Mouse (Mus musculus): Measurements from ENCODE around the gene Rnf217. TPM values are rescaled to one million over a fixed set of nuclear protein-coding genes. Genes with fewer than 3 reads are reported as not detected.

Rnf217 gene
- 3.9 TPM in 2 replicates for polyA plus RNA-seq (2012; rRNA removed)

DNA sequence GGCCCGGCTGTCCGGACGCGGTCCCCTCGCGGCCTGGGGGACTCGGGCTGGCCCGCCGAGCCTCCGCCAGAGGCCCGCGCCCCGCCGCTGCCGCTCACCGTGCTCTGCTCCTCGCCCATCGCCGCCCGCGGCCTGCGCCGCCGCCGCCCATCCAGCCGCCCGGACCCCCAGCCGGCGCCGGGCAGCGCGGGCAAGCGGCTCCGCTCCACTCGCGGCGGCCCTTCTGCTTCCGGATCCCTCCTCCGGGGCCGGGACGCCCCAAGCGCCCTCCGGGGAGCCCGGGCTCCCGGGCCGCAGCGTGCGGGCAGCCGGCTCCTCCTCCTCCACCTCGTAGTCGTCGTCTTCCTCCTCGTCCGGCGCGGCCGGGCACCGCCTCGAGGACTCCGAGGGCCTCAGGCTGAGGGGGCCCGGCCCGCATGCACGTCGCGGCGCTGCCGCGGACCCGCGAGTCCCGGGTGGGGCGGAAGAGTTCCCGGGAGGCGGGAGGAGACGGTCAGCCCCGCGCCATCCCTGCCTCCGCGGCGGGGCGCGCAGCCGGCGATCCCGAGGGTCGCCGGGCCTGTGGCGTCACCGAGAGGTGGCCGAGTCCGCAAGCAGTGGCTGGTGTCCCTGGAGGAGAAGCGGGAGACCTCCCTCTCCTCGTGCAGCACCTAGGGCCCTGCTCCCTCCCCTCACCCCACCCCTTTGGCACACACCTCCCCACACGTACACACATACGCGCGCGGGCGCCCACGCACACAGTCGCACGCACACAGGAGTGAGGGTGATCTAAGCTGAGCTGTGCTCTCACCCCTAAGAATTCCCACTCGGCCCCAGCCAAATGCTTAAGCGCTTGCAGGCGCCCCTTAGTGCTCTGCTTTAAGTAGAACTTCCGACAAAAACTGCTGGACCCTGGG, at the start of gene Rnf217:
TSS of gene Rnf217 (minus strand) at position 119 of the 896 bp plus-strand sequence.
- peak; percentile 85 to 87 for DNase-seq
- TF ChIP-seq CTCF (IDR thresholded peaks at IDR 0.05; ENCODE audit: borderline replicate concordance, insufficient read depth, low read depth, low read length): no peak
- TF ChIP-seq POLR2A (IDR thresholded peaks at IDR 0.05; ENCODE audit: borderline replicate concordance, insufficient read depth, low read length): peak; percentile 64
- under 1% methylated on average over 104 of the region's 106 CpGs for WGBS
- no peaks in the 10 kb centered on the region for H3K27me3 ChIP-seq (ENCODE audit: control insufficient read depth, insufficient read depth, low read length)
- peaks cover 6% of the 10 kb centered on the region; the same call in 1 of the 2 replicates for H3K4me1 ChIP-seq (ENCODE audit: control insufficient read depth, insufficient read depth, low read length)
- H3K4me3 ChIP-seq (replicated peaks; ENCODE audit: insufficient read depth, low read depth, low read length): peak within 1 kb of the TSS; percentile 95
- peak within 1 kb of the TSS; percentile 72 for H3K27ac ChIP-seq (ENCODE audit: insufficient read depth, low read length)

DNA sequence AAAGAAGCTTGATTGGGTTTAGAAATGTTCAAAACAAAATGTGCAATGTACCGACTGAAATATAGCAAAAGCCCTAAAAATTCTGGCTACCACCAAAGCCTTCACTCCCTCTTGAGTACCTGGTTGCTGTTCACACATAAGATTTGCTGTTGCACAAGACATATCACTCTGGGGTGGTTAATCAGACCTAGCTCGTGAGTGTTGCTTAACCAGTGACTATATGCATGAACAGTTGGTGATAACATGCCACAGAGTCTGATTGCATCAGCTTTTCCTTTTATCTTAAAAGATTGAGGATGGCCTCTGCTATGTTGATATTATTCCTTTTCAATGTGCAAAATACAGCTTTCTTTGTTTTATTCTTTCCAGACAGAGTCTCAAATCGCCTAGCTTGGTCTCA, 38.3 kb upstream of the Rnf217 start:
- TF ChIP-seq POLR2A (IDR thresholded peaks at IDR 0.05; ENCODE audit: borderline replicate concordance, insufficient read depth, low read length) (no peak), CTCF (IDR thresholded peaks at IDR 0.05; ENCODE audit: borderline replicate concordance, insufficient read depth, low read depth, low read length) (no peak)
- H3K27ac ChIP-seq (ENCODE audit: insufficient read depth, low read length): no peak overlapping the region
- no peak overlapping the region for H3K4me3 ChIP-seq (replicated peaks; ENCODE audit: insufficient read depth, low read depth, low read length)
- H3K4me1 ChIP-seq (ENCODE audit: control insufficient read depth, insufficient read depth, low read length): no peaks in the 10 kb centered on the region
- WGBS: 88% methylated on average over 3 of the region's 3 CpGs
- no peak for DNase-seq
- no peaks in the 10 kb centered on the region for H3K27me3 ChIP-seq (ENCODE audit: control insufficient read depth, insufficient read depth, low read length)

DNA sequence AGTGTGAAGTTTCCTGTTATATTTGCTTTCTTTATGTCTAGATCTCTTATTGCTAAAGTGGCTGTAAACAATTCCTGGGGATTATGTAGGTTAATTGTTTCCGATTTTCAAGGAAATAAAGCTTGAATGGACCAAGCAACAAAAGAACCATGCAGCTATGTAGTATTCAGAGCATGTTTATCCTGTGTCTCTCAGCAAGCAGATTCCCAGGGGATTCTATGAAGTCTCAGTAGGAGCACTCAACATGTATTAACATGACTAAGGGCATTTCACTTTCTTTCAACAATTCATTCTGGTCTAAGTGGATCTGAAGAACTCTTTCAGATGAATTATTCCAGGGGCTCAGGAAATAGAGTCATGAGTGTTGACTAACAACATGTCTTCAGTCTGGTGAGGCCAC, 37.1 kb upstream of the Rnf217 start:
- DNase-seq: no peak
- Histone ChIP-seq H3K27ac (ENCODE audit: insufficient read depth, low read length) (no peak overlapping the region), H3K27me3 (ENCODE audit: control insufficient read depth, insufficient read depth, low read length) (no peaks in the 10 kb centered on the region), H3K4me3 (replicated peaks; ENCODE audit: insufficient read depth, low read depth, low read length) (no peak overlapping the region), H3K4me1 (ENCODE audit: control insufficient read depth, insufficient read depth, low read length) (no peaks in the 10 kb centered on the region)
- WGBS: 0% methylated on average over 1 of the region's 1 CpGs
- TF ChIP-seq CTCF (IDR thresholded peaks at IDR 0.05; ENCODE audit: borderline replicate concordance, insufficient read depth, low read depth, low read length) (no peak), POLR2A (IDR thresholded peaks at IDR 0.05; ENCODE audit: borderline replicate concordance, insufficient read depth, low read length) (no peak)

DNA sequence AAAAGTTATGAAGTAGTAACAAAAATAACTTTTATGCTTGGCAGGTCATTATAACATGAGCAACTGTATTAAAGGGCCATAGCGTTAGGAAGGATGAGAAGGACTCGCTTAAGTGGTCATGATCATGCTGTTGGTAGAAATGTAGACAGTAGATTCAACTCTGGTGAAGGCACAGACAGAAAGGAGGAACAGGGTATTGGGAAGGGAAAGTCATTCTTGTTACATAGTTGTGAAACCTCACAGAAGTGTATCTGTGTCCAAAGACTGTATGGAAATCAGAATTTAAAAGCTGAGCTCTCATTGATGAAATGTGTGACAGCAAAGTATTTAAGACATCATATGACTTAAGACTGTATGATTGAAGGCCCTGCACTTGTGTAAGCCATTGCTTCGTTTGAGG, 26.1 kb upstream of the Rnf217 start:
- no peaks in the 10 kb centered on the region for H3K4me1 ChIP-seq (ENCODE audit: control insufficient read depth, insufficient read depth, low read length)
- TF ChIP-seq POLR2A (IDR thresholded peaks at IDR 0.05; ENCODE audit: borderline replicate concordance, insufficient read depth, low read length) (no peak), CTCF (IDR thresholded peaks at IDR 0.05; ENCODE audit: borderline replicate concordance, insufficient read depth, low read depth, low read length) (no peak)
- no peak overlapping the region for H3K4me3 ChIP-seq (replicated peaks; ENCODE audit: insufficient read depth, low read depth, low read length)
- H3K27ac ChIP-seq (ENCODE audit: insufficient read depth, low read length): no peak overlapping the region
- DNase-seq: no peak
- H3K27me3 ChIP-seq (ENCODE audit: control insufficient read depth, insufficient read depth, low read length): no peaks in the 10 kb centered on the region
- WGBS: 91% methylated on average over 3 of the region's 3 CpGs

DNA sequence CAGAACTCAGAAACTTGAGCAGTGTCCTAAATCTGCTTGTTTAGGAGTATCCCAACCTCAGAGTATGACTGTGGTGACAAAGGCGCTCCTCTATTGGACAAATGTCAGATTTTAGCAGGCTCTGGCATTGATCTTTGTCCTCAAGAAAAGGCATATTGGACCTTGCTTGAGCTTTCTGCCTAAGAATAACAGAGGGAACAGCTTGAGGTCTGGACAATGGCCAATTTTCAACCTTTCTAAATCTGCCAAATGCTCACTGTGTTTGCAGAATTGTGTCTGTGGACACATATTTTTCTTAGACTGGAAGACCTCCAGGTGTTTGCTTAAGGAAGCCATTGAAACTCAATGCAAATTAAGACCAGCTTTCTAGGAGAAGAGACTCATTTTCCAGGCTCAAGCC, 23.0 kb upstream of the Rnf217 start:
- Histone ChIP-seq H3K4me3 (replicated peaks; ENCODE audit: insufficient read depth, low read depth, low read length) (no peak overlapping the region), H3K27me3 (ENCODE audit: control insufficient read depth, insufficient read depth, low read length) (no peaks in the 10 kb centered on the region), H3K27ac (ENCODE audit: insufficient read depth, low read length) (no peak overlapping the region), H3K4me1 (ENCODE audit: control insufficient read depth, insufficient read depth, low read length) (no peaks in the 10 kb centered on the region)
- TF ChIP-seq POLR2A (IDR thresholded peaks at IDR 0.05; ENCODE audit: borderline replicate concordance, insufficient read depth, low read length): no peak
- no peak for TF ChIP-seq CTCF (IDR thresholded peaks at IDR 0.05; ENCODE audit: borderline replicate concordance, insufficient read depth, low read depth, low read length)
- 8% methylated on average over 1 of the region's 1 CpGs for WGBS
- DNase-seq: peak; percentile 17 to 79

DNA sequence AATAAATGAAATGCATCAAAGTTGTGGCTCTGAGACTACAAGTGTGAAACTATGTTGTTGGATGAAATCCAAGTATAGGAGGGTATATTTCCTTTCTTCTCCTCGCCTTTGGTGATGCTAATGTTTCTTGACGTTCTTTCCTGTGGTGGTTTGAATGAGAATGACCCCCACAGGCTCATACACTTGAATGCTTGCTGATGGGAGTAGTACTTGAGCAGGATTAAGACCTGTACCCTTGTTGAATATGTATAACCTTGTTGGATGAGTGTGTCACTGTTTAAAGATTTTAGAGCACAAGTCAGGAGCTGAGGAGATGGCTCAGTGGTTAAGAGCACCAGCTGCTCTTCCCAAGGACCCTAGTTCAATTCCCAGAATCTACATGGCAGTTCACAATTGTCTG, 6.4 kb upstream of the Rnf217 start:
- no peak for TF ChIP-seq CTCF (IDR thresholded peaks at IDR 0.05; ENCODE audit: borderline replicate concordance, insufficient read depth, low read depth, low read length)
- Histone ChIP-seq H3K4me3 (replicated peaks; ENCODE audit: insufficient read depth, low read depth, low read length) (no peak overlapping the region), H3K4me1 (ENCODE audit: control insufficient read depth, insufficient read depth, low read length) (no peaks in the 10 kb centered on the region), H3K27ac (ENCODE audit: insufficient read depth, low read length) (no peak overlapping the region), H3K27me3 (ENCODE audit: control insufficient read depth, insufficient read depth, low read length) (no peaks in the 10 kb centered on the region)
- WGBS: 31% methylated on average over 2 of the region's 2 CpGs
- DNase-seq: no peak

DNA sequence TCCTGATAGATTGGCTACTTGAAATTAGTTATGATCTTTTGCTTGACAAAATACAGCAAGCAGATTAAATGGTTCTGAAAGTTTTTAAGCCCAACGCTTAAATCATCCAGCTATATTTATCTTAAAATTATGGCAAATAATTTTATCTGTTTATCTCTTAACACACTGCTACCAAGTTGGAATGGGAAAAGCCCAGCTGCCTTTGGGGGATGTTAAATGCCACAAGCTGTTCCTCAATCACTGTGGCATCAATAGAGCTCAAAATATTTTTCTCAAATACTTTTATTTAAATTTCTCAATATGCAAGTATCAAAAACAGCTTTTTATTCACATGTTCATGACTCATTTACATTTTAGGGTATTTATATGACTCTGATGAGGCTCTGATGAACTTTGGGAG, 5.1 kb upstream of the Rnf217 start:
- no peak overlapping the region for H3K4me3 ChIP-seq (replicated peaks; ENCODE audit: insufficient read depth, low read depth, low read length)
- WGBS: 98% methylated on average over 1 of the region's 1 CpGs

More for the DNA sequence above, 5.1 kb upstream of the Rnf217 start:
- Histone ChIP-seq H3K27ac (ENCODE audit: insufficient read depth, low read length) (no peak overlapping the region), H3K4me1 (ENCODE audit: control insufficient read depth, insufficient read depth, low read length) (no peaks in the 10 kb centered on the region), H3K27me3 (ENCODE audit: control insufficient read depth, insufficient read depth, low read length) (no peaks in the 10 kb centered on the region)
- TF ChIP-seq POLR2A (IDR thresholded peaks at IDR 0.05; ENCODE audit: borderline replicate concordance, insufficient read depth, low read length): no peak
- TF ChIP-seq CTCF (IDR thresholded peaks at IDR 0.05; ENCODE audit: borderline replicate concordance, insufficient read depth, low read depth, low read length): no peak
- DNase-seq: no peak

Data from cerebellum, adult 2 months (tissue).